Mouse (Mus musculus) stomach, postnatal 0 days (tissue): ENCODE data around the gene Nub1.

Source experiments
- CTCF ChIP-seq: IDR thresholded peaks from 2 replicates; pipeline ENCODE4 v1.5.1; 2016; ENCODE audit warnings: antibody characterized with exemption, low read depth, mild to moderate bottlenecking, moderate library complexity
- EP300 ChIP-seq: optimal IDR thresholded peaks from 2 replicates; pipeline ENCODE3; 2016; ENCODE audit warnings: antibody characterized with exemption

- TF ChIP-seq CTCF (no peak), EP300 (no peak)
Measured at GRCm38 (mm10) chr5:24686176-24686575, 844 bp downstream of the Nub1 start.
